Mouse (Mus musculus): ENCODE data around the gene Sema5b. TPM values are rescaled to one million over a fixed set of nuclear protein-coding genes. Genes with fewer than 3 reads are reported as not detected.

Sema5b gene
- 2.3 and 3.3 TPM in 2 replicates for polyA plus RNA-seq (2012; rRNA removed; ENCODE audit: low replicate concordance)

DNA sequence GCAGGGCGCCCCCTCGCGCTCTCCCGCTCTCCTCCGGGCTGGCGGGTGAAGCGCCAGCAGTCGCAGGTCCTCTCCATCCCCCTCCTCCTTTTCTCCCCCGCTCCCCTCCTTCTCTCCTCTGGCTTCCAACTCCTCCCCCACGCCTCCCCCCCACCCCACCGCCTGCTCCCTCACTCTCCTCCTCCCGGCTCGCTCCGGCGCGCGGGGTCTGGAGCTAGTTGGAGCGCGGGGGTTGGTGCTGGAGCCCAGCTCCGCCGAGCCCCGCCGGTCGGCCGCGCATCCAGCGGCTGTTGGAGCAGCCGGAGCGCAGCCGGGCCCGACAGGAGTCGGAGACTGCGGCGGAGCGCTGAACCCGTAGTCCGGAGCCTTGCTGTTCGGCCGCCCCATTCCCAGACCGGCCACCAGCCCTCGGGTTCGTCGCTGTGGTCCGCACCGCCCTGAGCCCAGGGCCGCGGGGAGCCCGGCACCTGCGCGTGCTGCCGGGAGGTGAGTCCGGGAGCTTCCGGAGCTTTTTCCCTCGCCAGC, at the start of gene Sema5b:
Gene Sema5b, plus strand, starts transcription at position 29 of the 525 bp plus-strand sequence.

Other genes with a start within 250 kb of the Sema5b start
- 5.9 and 19.5 TPM in 2 replicates for gene Sec22a, start 177.2 kb upstream of the Sema5b start, polyA plus RNA-seq (2012; rRNA removed; ENCODE audit: low replicate concordance)
- 5.8 and 7.6 TPM in 2 replicates for gene Pdia5, start 50.3 kb upstream of the Sema5b start, polyA plus RNA-seq (2012; rRNA removed; ENCODE audit: low replicate concordance)
- 28.0 and 40.4 TPM in 2 replicates for gene Dirc2, start 228.2 kb downstream of the Sema5b start, polyA plus RNA-seq (2012; rRNA removed; ENCODE audit: low replicate concordance)
- 3.9 and 4.2 TPM in 2 replicates for gene Hspbap1, start 229.2 kb downstream of the Sema5b start, polyA plus RNA-seq (2012; rRNA removed; ENCODE audit: low replicate concordance)

All from mammary gland, adult 2 months (tissue).